Mouse (Mus musculus) embryo, embryonic 11 days (tissue): ENCODE data around the gene Pex13.
"Not testable (repeated sequence)": the region's sequence is repeated elsewhere in the genome, so short reads cannot be mapped to it uniquely, and the experiment has no call there.

Experiments used
- DNase-seq: peaks from one replicate; pipeline ENCODE4 v3.0.0-alpha.2; 2015

The Pex13 gene

DNA sequence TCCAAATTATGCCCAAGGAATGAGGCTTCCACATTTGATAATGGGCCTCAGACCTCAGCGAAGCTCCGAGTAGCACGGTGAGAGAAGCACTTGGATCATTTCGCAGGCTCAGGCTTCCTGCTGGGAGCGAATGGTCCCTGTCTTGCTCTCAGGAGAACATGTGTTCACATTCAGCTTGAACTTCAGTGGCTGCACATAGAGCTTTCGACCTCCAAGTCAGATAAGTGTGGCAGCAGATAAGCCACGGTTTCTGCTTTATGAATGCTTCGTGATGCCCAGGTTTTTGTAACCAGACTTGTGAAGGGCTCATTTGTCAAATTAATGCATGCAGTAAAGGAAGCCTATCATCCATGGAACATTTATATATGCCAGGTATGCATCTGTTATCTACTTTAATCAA lies 31.2 kb downstream of the Pex13 start:
- peak; percentile 2 for DNase-seq

DNA sequence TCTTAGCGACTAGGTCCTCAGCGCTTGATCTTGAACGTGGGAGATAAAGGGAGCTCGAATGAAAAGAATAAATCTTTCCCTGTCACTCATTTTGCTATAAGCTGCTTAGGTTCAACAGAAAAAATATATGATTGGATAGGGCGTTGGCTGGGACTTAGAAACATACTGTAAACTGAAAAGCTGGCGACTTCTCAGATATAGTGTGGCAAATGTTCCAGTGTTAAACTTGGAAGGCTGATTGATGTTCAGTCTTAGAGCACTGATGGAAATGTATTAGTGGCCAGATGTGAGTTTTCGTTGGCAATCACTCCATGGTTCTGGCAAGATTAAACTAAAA lies 31.9 kb downstream of the Pex13 start:
- DNase-seq, result no peak

DNA sequence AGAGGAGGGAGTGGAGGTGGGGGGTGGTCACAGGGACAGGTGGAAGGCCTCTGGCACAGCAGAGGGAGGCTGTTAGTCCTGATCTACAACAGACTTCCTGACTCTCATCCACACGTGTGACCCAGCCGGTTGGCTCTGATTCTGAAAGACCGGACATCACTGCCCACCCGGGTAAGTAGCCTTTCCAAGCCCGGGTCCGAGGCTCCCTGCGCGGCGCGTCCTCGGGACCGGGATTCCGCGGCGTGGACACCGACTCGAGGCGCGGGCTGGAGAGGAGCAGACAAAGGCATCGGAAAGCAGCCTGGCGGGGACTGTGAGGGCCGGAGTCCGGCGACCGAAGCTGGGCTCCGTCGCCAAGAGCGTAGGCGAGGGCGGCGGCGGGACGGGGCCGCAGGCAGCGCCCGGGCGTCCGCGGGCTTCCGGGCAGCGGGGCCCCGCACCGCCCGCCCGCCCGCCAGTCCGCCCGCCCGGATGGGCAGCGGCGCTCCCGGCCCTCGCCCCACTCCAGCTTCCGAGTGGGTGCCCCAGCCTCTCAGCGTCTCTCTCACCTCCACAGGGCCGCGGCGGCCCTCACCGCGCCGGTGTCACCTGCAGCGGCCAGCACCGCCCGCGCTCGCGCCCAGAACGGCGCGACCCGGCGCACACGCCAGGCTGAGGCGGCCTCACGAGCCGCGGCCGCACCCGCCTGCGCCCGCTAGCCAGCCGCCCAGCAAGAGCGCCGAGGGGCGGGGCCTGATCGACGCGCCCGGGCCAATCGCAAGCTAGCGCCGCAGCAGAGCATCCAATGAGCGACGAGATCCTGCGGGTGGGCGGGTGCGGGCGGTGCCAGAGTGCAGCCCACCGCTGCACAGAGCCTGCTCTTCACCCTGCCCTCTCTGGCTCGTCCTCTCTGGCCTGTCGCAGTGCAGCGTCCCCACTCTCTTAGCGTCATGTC lies 32.5 kb downstream of the Pex13 start, which contains the start of gene 0610010F05Rik:
TSS of gene 0610010F05Rik (minus strand) at position 695 of the 934 bp plus-strand sequence.
- DNase-seq, result peak; percentile 98

DNA sequence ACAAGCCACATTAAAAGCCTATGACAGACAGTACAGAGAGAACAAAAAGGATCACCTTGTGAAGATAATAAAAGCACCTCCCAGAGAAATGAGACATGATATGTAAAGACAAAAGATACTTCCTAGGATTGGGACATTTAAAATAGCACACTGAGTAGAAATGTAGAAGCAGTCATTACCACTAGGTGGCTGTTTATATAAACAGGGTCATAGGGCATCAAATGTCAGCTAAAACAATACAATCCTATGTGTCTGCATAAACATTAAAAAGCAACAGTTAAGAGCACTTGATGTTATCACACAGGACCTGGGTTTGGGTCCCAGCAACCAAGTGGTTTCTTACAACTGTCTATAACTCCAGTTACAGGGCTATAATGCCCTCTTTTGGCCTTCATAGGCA lies 35.1 kb downstream of the Pex13 start:
- no peak for DNase-seq

DNA sequence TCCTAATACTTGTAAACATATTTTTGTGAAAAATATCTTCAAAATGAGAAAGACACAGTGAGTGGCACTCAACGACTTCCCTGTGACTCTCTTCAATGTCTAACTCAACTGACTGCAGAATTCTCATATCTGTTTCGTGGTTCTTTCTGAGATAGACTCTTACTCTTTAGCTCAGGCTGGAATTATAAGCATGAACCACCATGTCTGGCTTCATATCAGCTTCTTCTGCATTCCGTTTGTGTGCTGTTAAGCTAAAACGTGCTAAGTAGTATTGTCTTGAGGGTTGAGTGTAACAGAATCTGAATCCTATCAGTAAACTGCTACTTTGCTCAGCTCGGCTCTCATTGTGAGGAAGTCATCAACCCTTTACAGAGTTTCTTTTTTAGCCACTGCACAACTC lies 46.8 kb downstream of the Pex13 start:
- no peak for DNase-seq

DNA sequence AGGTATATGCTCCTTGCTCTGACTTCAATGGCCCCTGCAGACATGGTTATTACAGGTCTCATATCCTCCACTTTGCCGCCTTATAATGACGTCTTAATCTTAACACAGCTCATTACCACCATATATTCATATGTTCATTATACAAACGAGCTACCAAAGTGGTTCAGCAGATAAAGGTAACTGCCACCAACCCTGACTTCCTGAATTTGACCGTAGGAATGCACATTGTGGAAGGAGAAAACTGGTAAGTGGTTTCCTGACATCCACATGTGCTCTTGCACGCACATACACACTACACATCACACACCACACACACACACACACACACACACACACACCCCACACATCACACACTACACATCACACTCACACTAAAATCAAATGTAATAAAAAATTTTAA lies 51.2 kb downstream of the Pex13 start:
- DNase-seq, result no peak

DNA sequence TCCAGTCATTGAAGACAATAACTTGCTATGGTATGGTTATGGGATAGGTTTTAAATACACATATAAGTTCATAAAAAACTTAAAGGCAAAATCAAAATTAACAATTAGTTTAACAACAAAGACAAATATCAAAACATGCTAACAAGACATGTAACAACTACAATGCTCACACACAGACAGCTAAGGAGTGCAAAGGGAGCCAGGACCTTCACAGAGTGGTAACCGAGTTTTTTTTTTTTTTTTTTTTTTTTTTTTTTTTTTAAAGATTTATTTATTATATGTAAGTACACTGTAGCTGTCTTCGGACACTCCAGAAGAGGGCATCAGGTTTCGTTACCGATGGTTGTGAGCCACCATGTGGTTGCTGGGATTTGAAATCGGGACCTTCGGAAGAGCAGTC lies 58.5 kb downstream of the Pex13 start:
- DNase-seq, result not testable (repeated sequence)
